Mouse (Mus musculus) forebrain, postnatal 0 days (tissue): ENCODE data around the gene Sclt1. TPM values are rescaled to one million over a fixed set of nuclear protein-coding genes. Genes with fewer than 3 reads are reported as not detected.

Experiments used
- ATAC-seq: fragments of 200-750 bp; cut with Nextera tagmentation; 2 replicates; pipeline ENCODE4 v1.8.0; 2017; ENCODE audit warnings: mild to moderate bottlenecking, moderate library complexity
- DNase-seq: peaks from one replicate; pipeline ENCODE4 v3.0.0-alpha.2; 2015
- H3K27ac ChIP-seq: fragments of 300-500 bp; sonication (generic); 2 replicates; pipeline ENCODE4 v1.5.1; 2014; ENCODE audit warnings: low read depth, mild to moderate bottlenecking, antibody characterized with exemption, low read length, moderate library complexity, mixed read lengths
- H3K27me3 ChIP-seq: fragments of 300-500 bp; sonication (generic); 2 replicates; pipeline ENCODE4 v1.6.1; 2014; ENCODE audit warnings: mild to moderate bottlenecking, low read length, mixed read lengths; ENCODE audit not compliant: insufficient read depth
- H3K36me3 ChIP-seq: fragments of 300-500 bp; sonication (generic); 2 replicates; pipeline ENCODE4 v1.6.1; 2014; ENCODE audit warnings: mild to moderate bottlenecking, moderate library complexity; ENCODE audit not compliant: insufficient read depth
- H3K4me1 ChIP-seq: fragments of 300-500 bp; sonication (generic); 2 replicates; pipeline ENCODE4 v1.6.1; 2014; ENCODE audit warnings: antibody characterized with exemption; ENCODE audit not compliant: insufficient read depth
- H3K4me2 ChIP-seq: fragments of 300-500 bp; sonication (generic); 2 replicates; pipeline ENCODE4 v1.6.1; 2014; ENCODE audit warnings: low read depth, mild to moderate bottlenecking, moderate library complexity
- H3K4me3 ChIP-seq: fragments of 300-500 bp; sonication (generic); 2 replicates; pipeline ENCODE4 v1.5.1; 2014; ENCODE audit warnings: low read depth, low read length, mixed read lengths
- H3K9ac ChIP-seq: fragments of 300-500 bp; sonication (generic); 2 replicates; pipeline ENCODE4 v1.6.1; 2014; ENCODE audit warnings: mild to moderate bottlenecking
- H3K9me3 ChIP-seq: fragments of 300-500 bp; sonication (generic); 2 replicates; pipeline ENCODE4 v1.6.1; 2016; ENCODE audit warnings: low read length
- CTCF ChIP-seq: sonication (generic); IDR thresholded peaks from 2 replicates; pipeline ENCODE4 v1.5.1; 2016; ENCODE audit warnings: antibody characterized with exemption, control low read depth, low read depth
- WGBS: fragments of 180-500 bp; shearing (Covaris S2); extraction: QIAGEN DNeasy Blood & Tissue Kit; methylation state at CpG from one replicate; pipeline ENCODE4 v1.1.7; 2014; 5-methylcytosine and 5-hydroxymethylcytosine counted together
- polyA plus RNA-seq: library from polyadenylated mRNA; unstranded; fragments of >200 nt; fragmentation: Nextera tagmentation; extraction: Ambion mirVana; gene quantifications from 2 replicates; pipeline ENCODE4 v1.2.1, GENCODE M21; 2015
- total RNA-seq: library from RNA; depleted of rRNA; stranded (reverse); fragments of >200 nt; gene quantifications from 2 replicates; pipeline ENCODE4 v1.2.3, GENCODE M21; 2014

The Sclt1 gene
- total and polyA plus RNA-seq, 2 experiments from 2014 or later: 12.3 to 23.6 TPM

DNA sequence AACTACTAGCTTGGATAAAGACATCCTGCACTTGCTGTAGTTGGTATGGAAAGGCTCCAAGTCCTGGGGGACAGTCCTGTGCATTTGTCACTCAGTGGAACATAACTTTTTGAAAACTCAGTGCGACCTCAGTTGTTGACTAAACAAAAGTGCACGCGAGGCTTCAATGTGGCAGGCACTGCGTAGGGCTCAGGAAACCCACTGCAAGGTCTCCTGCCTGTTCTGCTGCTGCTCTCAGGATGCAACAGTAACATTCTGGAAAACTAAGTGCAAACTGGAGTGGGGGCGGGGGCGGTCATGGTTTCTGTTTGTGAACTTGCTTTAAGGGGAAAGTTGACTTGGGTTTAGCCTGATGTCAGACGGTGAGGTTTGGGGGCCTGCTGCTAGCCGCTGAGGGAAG lies 134.8 kb downstream of the Sclt1 start:
- ATAC-seq: no peak
- Histone ChIP-seq H3K4me1 (no peaks in the 10 kb centered on the region), H3K36me3 (peaks cover 29% of the 10 kb centered on the region), H3K4me3 (no peak overlapping the region), H3K9ac (no peak overlapping the region), H3K27me3 (no peaks in the 10 kb centered on the region), H3K27ac (no peak overlapping the region), H3K4me2 (no peak overlapping the region), H3K9me3 (no peaks in the 10 kb centered on the region)
- TF ChIP-seq CTCF: no peak
- 88% methylated on average over 8 of the region's 8 CpGs for WGBS
- no peak for DNase-seq

DNA sequence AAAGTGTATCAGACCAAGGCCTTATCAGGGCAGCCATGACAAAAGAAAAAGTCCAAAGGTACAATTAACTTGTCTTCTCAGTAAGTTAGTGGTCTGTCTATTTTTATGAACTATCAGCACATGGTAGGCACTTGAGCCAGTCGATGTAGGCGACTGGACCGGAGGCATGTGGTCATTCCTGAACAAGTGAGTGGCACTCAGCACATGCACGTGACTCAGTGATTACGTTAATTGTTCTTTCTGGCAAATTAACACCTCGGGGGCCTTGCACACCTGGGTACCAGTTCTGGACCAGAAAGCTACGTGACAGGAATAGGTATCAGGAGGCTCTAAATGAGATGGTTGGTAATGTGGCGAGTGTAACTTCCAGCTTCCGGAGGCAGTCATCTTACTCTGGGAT lies 135.3 kb downstream of the Sclt1 start:
- no peak for TF ChIP-seq CTCF
- H3K4me2 ChIP-seq: no peak overlapping the region
- no peaks in the 10 kb centered on the region for H3K9me3 ChIP-seq
- no peak overlapping the region for H3K4me3 ChIP-seq
- H3K36me3 ChIP-seq: peaks cover 29% of the 10 kb centered on the region
- WGBS: 89% methylated on average over 9 of the region's 9 CpGs
- H3K4me1 ChIP-seq: no peaks in the 10 kb centered on the region
- no peak overlapping the region for H3K9ac ChIP-seq
- no peaks in the 10 kb centered on the region for H3K27me3 ChIP-seq
- no peak for ATAC-seq
- H3K27ac ChIP-seq: no peak overlapping the region
- no peak for DNase-seq

DNA sequence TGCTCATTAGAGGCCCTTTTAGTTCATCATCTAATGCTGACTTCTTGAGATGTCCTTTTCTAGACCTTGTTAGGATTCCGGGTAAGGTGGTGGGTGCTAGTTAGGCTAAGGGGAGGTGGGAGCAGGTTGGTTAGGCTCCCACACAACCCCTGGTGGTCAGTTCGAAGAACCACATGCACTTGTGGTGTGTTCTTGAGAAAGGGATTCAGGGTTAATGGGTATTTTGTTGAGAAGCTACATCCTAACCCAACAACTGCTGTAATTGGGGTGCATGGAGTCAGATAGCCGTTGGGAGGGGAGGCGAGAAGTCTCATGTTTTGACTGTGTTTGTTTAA lies 136.0 kb downstream of the Sclt1 start:
- Histone ChIP-seq H3K4me3 (no peak overlapping the region), H3K36me3 (peaks cover 33% of the 10 kb centered on the region), H3K9ac (no peak overlapping the region), H3K27ac (no peak overlapping the region), H3K4me2 (no peak overlapping the region), H3K4me1 (no peaks in the 10 kb centered on the region), H3K27me3 (no peaks in the 10 kb centered on the region), H3K9me3 (no peaks in the 10 kb centered on the region)
- WGBS: 85% methylated on average over 4 of the region's 4 CpGs
- DNase-seq: no peak
- ATAC-seq: no peak
- peak; percentile 56 for TF ChIP-seq CTCF

DNA sequence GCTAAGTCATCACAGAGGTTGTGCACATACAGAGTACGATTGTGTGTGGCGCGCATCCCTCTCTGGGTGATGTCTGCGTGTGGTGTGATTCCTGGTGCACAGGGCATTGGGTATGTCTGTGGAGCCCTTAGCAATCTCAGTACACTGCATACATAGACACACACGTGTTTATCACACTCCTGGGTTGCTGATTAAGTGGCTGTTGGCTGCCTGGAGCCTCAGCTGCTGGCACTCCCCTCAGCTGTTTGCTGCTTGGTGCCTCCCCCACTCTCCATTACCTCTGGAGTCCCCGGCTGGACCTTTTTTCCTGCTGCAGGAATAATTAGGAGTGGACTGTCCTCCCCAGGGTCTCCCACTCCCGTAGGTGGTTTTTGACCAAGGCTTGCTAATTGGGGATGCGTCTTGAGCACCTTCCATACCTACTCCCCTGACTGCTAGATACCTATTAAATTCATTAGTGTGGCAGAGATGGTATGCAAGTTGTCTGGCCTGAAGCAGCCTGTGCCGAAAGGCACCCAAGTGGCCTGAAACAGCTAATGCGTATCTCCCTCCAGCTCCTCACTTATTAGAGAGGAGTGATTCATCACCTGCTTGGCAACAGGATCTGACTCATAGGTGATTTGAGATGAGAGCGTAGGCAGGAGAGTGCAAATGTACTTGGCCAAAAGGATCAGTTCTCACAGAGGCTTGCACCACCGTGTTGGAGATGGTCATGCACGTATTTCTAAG lies 136.5 kb downstream of the Sclt1 start:
- peak; percentile 19; the same call in 1 of the 2 replicates for ATAC-seq
- no peak for TF ChIP-seq CTCF

DNA sequence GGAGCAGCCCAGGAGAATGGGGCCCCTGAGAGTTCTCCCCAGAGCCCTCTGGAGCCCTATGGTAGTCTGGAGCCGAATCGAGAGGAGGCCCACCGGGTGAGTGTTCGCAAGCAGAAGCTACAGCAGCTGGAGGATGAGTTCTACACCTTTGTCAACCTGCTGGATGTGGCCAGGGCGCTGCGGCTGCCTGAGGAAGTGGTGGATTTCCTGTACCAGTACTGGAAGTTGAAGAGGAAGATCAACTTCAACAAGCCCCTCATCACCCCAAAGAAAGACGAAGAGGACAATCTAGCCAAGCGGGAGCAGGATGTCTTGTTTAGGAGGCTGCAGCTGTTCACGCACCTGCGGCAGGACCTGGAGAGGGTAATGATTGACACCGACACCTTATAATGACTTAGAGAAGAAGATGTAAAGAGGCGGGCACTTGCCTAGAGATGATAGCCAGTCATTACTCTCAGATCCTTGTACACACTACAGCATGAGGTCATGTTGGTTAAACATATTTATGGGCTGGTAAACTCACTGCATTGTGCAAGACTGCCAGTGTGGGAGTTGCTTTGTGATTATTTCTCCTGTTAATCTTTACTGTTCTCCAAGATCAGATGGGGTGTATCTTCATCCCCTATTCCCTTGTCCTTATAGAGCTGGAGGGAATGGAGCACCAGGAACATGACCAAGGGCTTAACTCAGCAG lies 137.5 kb downstream of the Sclt1 start:
- ATAC-seq (no peak), DNase-seq (no peak)
- Histone ChIP-seq H3K27ac (no peak overlapping the region), H3K4me1 (no peaks in the 10 kb centered on the region), H3K9me3 (no peaks in the 10 kb centered on the region), H3K4me2 (no peak overlapping the region), H3K9ac (no peak overlapping the region), H3K27me3 (no peaks in the 10 kb centered on the region), H3K36me3 (peaks cover 28% of the 10 kb centered on the region), H3K4me3 (no peak overlapping the region)
- WGBS: 95% methylated on average over 12 of the region's 12 CpGs
- TF ChIP-seq CTCF: no peak

More for the DNA sequence above, 136.5 kb downstream of the Sclt1 start:
- Histone ChIP-seq H3K9me3 (no peaks in the 10 kb centered on the region), H3K9ac (no peak overlapping the region), H3K27me3 (no peaks in the 10 kb centered on the region), H3K4me3 (no peak overlapping the region), H3K4me2 (no peak overlapping the region), H3K4me1 (no peaks in the 10 kb centered on the region), H3K27ac (no peak overlapping the region), H3K36me3 (peaks cover 34% of the 10 kb centered on the region)
- 91% methylated on average over 13 of the region's 13 CpGs for WGBS
- no peak for DNase-seq

DNA sequence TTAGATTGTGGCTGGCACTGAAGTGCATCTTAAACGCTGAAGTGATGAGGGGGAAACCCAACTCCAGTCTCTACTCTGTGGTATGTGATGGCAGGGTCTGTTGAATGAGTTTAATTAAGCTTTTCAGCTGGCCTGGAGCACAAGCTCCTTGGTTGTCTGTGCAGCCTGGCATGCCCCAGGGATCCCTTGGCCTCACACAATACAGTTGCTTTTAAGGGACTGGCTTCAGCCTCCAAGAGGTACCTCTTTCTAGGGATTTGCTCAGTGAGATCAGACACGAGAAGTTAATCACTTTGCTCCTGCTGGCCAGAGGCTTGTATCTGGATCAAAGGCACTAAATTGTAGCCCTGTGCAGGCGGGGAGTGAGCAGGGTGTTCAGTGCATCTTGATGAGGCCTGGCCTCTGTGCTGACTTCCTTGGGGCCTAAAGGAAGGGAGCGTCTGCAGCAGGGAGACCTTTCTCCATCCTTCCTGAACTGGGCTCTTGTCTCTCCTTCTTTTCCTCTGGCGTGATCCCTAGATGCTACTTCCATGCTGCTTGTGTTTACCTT lies 138.8 kb downstream of the Sclt1 start:
- no peak for TF ChIP-seq CTCF
- Histone ChIP-seq H3K4me2 (no peak overlapping the region), H3K27ac (no peak overlapping the region), H3K4me1 (no peaks in the 10 kb centered on the region), H3K36me3 (peaks cover 18% of the 10 kb centered on the region), H3K9ac (no peak overlapping the region), H3K9me3 (no peaks in the 10 kb centered on the region), H3K27me3 (no peaks in the 10 kb centered on the region), H3K4me3 (no peak overlapping the region)
- ATAC-seq (peak; percentile 27), DNase-seq (no peak)
- WGBS: 26% methylated on average over 5 of the region's 5 CpGs

DNA sequence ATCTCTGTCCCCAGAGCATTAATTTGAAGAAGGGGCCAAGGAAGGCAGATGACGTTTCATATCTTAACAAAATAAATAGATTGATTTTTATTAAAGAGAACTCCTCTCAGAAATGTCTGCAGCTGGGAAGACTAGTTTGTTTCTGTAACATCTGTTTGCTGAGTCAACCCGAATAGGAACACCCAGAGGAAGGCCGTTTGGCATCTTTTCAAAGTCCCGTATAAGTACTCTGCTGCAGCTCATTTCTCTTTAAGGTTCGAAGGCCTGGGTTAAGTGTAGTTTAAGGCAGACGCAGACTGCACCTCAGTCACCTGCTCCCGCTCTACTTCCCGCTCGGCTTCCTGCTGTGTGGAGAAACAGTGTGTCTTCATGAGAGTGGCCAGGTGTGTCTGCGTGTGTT lies 139.4 kb downstream of the Sclt1 start:
- Histone ChIP-seq H3K4me3 (no peak overlapping the region), H3K9ac (no peak overlapping the region), H3K27me3 (no peaks in the 10 kb centered on the region), H3K36me3 (peaks cover 18% of the 10 kb centered on the region), H3K27ac (no peak overlapping the region), H3K4me1 (no peaks in the 10 kb centered on the region), H3K9me3 (no peaks in the 10 kb centered on the region), H3K4me2 (no peak overlapping the region)
- ATAC-seq (0 out of 2 replicates have a peak, but pooled peaks have one; percentile 2), DNase-seq (no peak)
- no peak for TF ChIP-seq CTCF
- WGBS: 29% methylated on average over 10 of the region's 10 CpGs
